Mouse (Mus musculus): Measurements from ENCODE around the gene Mpst. TPM values are rescaled to one million over a fixed set of nuclear protein-coding genes. Genes with fewer than 3 reads are reported as not detected.

The Mpst gene
- polyA plus RNA-seq, 1 experiment from 2014 or later = 2.8 TPM

DNA sequence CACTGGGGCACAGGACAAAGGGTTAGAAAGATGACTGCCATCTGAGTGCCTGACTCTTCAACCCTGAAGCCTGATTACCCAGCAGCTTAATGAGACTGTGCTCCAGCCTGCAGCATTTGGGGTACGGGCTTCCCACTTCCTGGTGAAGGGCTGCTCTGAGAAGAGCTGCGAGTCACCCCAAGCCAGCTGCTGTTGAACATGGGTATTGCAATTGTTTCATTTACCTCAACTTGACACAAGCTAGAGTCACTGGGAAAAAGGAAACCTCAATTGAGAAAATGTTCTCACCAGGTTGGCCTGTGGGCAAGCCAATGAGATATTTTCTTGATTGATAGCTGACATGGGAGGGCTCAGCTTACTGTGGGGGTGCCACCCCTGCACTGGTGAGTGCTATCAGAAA is 56.8 kb downstream of the Mpst start:
- Histone ChIP-seq H3K4me2 (replicated peaks) (no peak overlapping the region), H3K27me3 (no peaks in the 10 kb centered on the region), H3K4me1 (replicated peaks) (no peaks in the 10 kb centered on the region), H3K9ac (replicated peaks) (no peak overlapping the region), H3K4me3 (replicated peaks) (no peak overlapping the region), H3K36me3 (no peaks in the 10 kb centered on the region), H3K27ac (no peak overlapping the region), H3K9me3 (no peaks in the 10 kb centered on the region)
- 82% methylated on average over 2 of the region's 2 CpGs for WGBS
- no peak for ATAC-seq

Other genes with a start within 250 kb of the Mpst start
- 115 and 121 TPM in 2 replicates for gene Ift27, start 232.3 kb upstream of the Mpst start, polyA plus RNA-seq (2015; fragmentation: Nextera tagmentation; extraction: Ambion mirVana)
- gene Pvalb, start 200.0 kb upstream of the Mpst start, polyA plus RNA-seq (2015; fragmentation: Nextera tagmentation; extraction: Ambion mirVana) = 1.4 and 3.1 TPM in 2 replicates
- gene Ncf4, start 161.6 kb upstream of the Mpst start, polyA plus RNA-seq (2015; fragmentation: Nextera tagmentation; extraction: Ambion mirVana) = 1.0 and 1.4 TPM in 2 replicates
- gene Csf2rb2, start 100.7 kb upstream of the Mpst start, polyA plus RNA-seq (2015; fragmentation: Nextera tagmentation; extraction: Ambion mirVana) = 0.09 and 0.34 TPM in 2 replicates
- 0.61 and 1.0 TPM in 2 replicates for gene Csf2rb, start 80.7 kb upstream of the Mpst start, polyA plus RNA-seq (2015; fragmentation: Nextera tagmentation; extraction: Ambion mirVana)
- gene Tex33, start 10.5 kb upstream of the Mpst start, polyA plus RNA-seq (2015; fragmentation: Nextera tagmentation; extraction: Ambion mirVana) = not detected in 2 replicates
- gene Tst, start 509 bp upstream of the Mpst start, polyA plus RNA-seq (2015; fragmentation: Nextera tagmentation; extraction: Ambion mirVana) = 6.5 and 8.8 TPM in 2 replicates
- gene Kctd17, start 22.1 kb downstream of the Mpst start, polyA plus RNA-seq (2015; fragmentation: Nextera tagmentation; extraction: Ambion mirVana) = 107 and 117 TPM in 2 replicates
- gene Tmprss6, start 62.2 kb downstream of the Mpst start, polyA plus RNA-seq (2015; fragmentation: Nextera tagmentation; extraction: Ambion mirVana) = 0.16 TPM in 1 of 2 replicates, not detected in the other
- not detected in 2 replicates for gene Il2rb, start 88.9 kb downstream of the Mpst start, polyA plus RNA-seq (2015; fragmentation: Nextera tagmentation; extraction: Ambion mirVana)
- 4.8 and 5.6 TPM in 2 replicates for gene C1qtnf6, start 125.0 kb downstream of the Mpst start, polyA plus RNA-seq (2015; fragmentation: Nextera tagmentation; extraction: Ambion mirVana)
- gene Sstr3, start 138.3 kb downstream of the Mpst start, polyA plus RNA-seq (2015; fragmentation: Nextera tagmentation; extraction: Ambion mirVana) = 0.15 and 0.26 TPM in 2 replicates
- gene Rac2, start 166.4 kb downstream of the Mpst start, polyA plus RNA-seq (2015; fragmentation: Nextera tagmentation; extraction: Ambion mirVana) = 3.2 and 5.6 TPM in 2 replicates
- gene Cyth4, start 190.6 kb downstream of the Mpst start, polyA plus RNA-seq (2015; fragmentation: Nextera tagmentation; extraction: Ambion mirVana) = 3.7 and 5.8 TPM in 2 replicates

Measured in midbrain, embryonic 13.5 days (tissue).